Mouse (Mus musculus): ENCODE results near the gene Fam43b. TPM values are rescaled to one million over a fixed set of nuclear protein-coding genes. Genes with fewer than 3 reads are reported as not detected.
A peak's percentile ranks its signal among the peaks of the same experiment; 100 is the strongest.

The Fam43b gene
- polyA plus RNA-seq, 1 experiment from 2014 or later = 0.17 TPM

GRCm38 (mm10) chr4:138425028-138425427 is 28.7 kb upstream of the Fam43b start:
- 79% methylated on average over 6 of the region's 6 CpGs for WGBS
- Histone ChIP-seq H3K27me3 (ENCODE audit: control insufficient read depth, insufficient read depth, low read length) (no peaks in the 10 kb centered on the region), H3K27ac (ENCODE audit: low read length) (no peak overlapping the region)

GRCm38 (mm10) chr4:138418340-138418957 is 22.1 kb upstream of the Fam43b start:
- Histone ChIP-seq H3K4me1 (ENCODE audit: control insufficient read depth, insufficient read depth, low read length) (no peaks in the 10 kb centered on the region), H3K9ac (replicated peaks; ENCODE audit: low read depth, low read length) (no peak overlapping the region), H3K9me3 (ENCODE audit: control insufficient read depth, low read depth, low read length) (no peaks in the 10 kb centered on the region), H3K4me2 (replicated peaks; ENCODE audit: low read depth, low read length) (no peak overlapping the region), H3K27ac (ENCODE audit: low read length) (no peak overlapping the region), H3K27me3 (ENCODE audit: control insufficient read depth, insufficient read depth, low read length) (no peaks in the 10 kb centered on the region), H3K4me3 (ENCODE audit: low read depth, low read length) (no peak overlapping the region), H3K36me3 (ENCODE audit: control insufficient read depth, insufficient read depth, low read length) (no peaks in the 10 kb centered on the region)
- WGBS = 51% methylated on average over 11 of the region's 11 CpGs
- ATAC-seq (ENCODE audit: insufficient number of reproducible peaks, insufficient read depth, low FRiP score, low read depth) = no peak

More at GRCm38 (mm10) chr4:138425028-138425427, 28.7 kb upstream of the Fam43b start:
- Histone ChIP-seq H3K4me2 (replicated peaks; ENCODE audit: low read depth, low read length) (no peak overlapping the region), H3K4me3 (ENCODE audit: low read depth, low read length) (no peak overlapping the region), H3K9me3 (ENCODE audit: control insufficient read depth, low read depth, low read length) (no peaks in the 10 kb centered on the region), H3K4me1 (ENCODE audit: control insufficient read depth, insufficient read depth, low read length) (no peaks in the 10 kb centered on the region), H3K9ac (replicated peaks; ENCODE audit: low read depth, low read length) (no peak overlapping the region), H3K36me3 (ENCODE audit: control insufficient read depth, insufficient read depth, low read length) (no peaks in the 10 kb centered on the region)
- no peak for ATAC-seq (ENCODE audit: insufficient number of reproducible peaks, insufficient read depth, low FRiP score, low read depth)

DNA sequence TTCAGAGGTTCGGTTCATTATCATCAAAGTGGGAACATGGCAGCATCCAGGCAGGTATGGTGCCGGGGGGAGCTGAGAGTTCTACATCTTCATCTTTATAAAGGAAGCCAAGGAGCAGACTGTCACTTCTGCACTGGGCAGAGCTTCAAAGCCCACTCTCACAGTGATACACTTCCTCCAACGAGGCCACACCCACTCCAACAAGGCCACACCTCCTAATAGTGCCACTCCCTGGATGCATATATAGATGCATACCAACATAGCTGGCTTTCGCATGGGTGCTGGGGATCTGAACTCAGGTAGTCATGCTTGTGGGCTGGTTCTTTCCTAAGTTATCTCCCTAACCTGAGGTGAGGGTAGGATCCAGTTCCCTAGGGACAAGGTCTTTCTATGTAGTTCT is 21.6 kb upstream of the Fam43b start:
- Histone ChIP-seq H3K36me3 (ENCODE audit: control insufficient read depth, insufficient read depth, low read length) (no peaks in the 10 kb centered on the region), H3K4me2 (replicated peaks; ENCODE audit: low read depth, low read length) (no peak overlapping the region), H3K4me3 (ENCODE audit: low read depth, low read length) (no peak overlapping the region), H3K4me1 (ENCODE audit: control insufficient read depth, insufficient read depth, low read length) (no peaks in the 10 kb centered on the region), H3K9me3 (ENCODE audit: control insufficient read depth, low read depth, low read length) (no peaks in the 10 kb centered on the region), H3K27me3 (ENCODE audit: control insufficient read depth, insufficient read depth, low read length) (no peaks in the 10 kb centered on the region), H3K27ac (ENCODE audit: low read length) (no peak overlapping the region), H3K9ac (replicated peaks; ENCODE audit: low read depth, low read length) (no peak overlapping the region)
- no peak for ATAC-seq (ENCODE audit: insufficient number of reproducible peaks, insufficient read depth, low FRiP score, low read depth)
- WGBS = 89% methylated on average over 4 of the region's 4 CpGs

DNA sequence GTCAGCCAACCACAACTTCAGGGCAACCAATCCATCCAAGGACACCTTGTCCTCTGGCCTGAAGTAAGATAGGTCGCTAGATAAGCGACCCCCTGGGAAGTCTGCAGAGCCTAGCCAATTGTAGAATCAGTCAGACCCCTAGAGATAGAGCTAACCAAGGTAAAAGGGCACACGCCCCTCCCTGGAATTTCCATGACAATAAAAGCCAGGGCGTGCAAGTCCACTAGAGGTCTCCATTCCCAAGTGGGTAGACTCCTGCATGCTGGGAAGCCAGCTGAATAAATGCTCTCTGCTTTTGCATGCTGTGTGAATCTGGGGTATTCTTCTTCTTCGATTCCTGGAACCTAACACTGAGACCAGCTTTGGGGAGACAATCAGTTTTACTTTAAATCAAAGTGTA is 20.1 kb upstream of the Fam43b start:
- H3K9me3 ChIP-seq (ENCODE audit: control insufficient read depth, low read depth, low read length) = no peaks in the 10 kb centered on the region
- no peak overlapping the region for H3K4me2 ChIP-seq (replicated peaks; ENCODE audit: low read depth, low read length)
- H3K4me3 ChIP-seq (ENCODE audit: low read depth, low read length) = no peak overlapping the region
- no peaks in the 10 kb centered on the region for H3K4me1 ChIP-seq (ENCODE audit: control insufficient read depth, insufficient read depth, low read length)
- WGBS = 64% methylated on average over 5 of the region's 5 CpGs
- H3K9ac ChIP-seq (replicated peaks; ENCODE audit: low read depth, low read length) = no peak overlapping the region
- H3K27me3 ChIP-seq (ENCODE audit: control insufficient read depth, insufficient read depth, low read length) = no peaks in the 10 kb centered on the region
- ATAC-seq (ENCODE audit: insufficient number of reproducible peaks, insufficient read depth, low FRiP score, low read depth) = no peak
- no peaks in the 10 kb centered on the region for H3K36me3 ChIP-seq (ENCODE audit: control insufficient read depth, insufficient read depth, low read length)
- H3K27ac ChIP-seq (ENCODE audit: low read length) = no peak overlapping the region

DNA sequence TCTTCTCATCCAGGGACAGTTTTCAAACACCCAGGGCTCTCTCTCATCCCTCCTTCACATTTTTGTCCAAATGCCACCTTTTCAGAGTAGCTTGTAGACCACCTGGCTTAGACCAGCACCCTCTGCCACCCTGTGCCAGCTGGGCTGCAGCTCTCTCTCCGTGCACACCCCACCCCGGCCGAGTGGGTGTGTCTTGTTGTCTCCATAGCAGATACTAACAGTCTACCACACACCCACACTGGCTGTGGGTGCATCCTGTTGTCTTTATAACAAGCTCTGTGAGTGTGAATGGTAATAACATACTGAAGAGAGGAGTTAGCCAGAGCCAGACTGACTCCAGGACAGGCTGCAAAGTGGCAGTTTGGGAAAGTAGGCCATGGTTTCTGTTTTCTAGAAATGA is 19.7 kb upstream of the Fam43b start:
- H3K4me3 ChIP-seq (ENCODE audit: low read depth, low read length) = no peak overlapping the region
- no peak for ATAC-seq (ENCODE audit: insufficient number of reproducible peaks, insufficient read depth, low FRiP score, low read depth)
- H3K9me3 ChIP-seq (ENCODE audit: control insufficient read depth, low read depth, low read length) = no peaks in the 10 kb centered on the region
- no peak overlapping the region for H3K9ac ChIP-seq (replicated peaks; ENCODE audit: low read depth, low read length)
- H3K4me1 ChIP-seq (ENCODE audit: control insufficient read depth, insufficient read depth, low read length) = no peaks in the 10 kb centered on the region
- WGBS = 77% methylated on average over 3 of the region's 3 CpGs
- no peaks in the 10 kb centered on the region for H3K36me3 ChIP-seq (ENCODE audit: control insufficient read depth, insufficient read depth, low read length)
- H3K27ac ChIP-seq (ENCODE audit: low read length) = no peak overlapping the region
- no peaks in the 10 kb centered on the region for H3K27me3 ChIP-seq (ENCODE audit: control insufficient read depth, insufficient read depth, low read length)
- H3K4me2 ChIP-seq (replicated peaks; ENCODE audit: low read depth, low read length) = no peak overlapping the region

GRCm38 (mm10) chr4:138414725-138415124 is 18.4 kb upstream of the Fam43b start:
- Histone ChIP-seq H3K27ac (ENCODE audit: low read length) (no peak overlapping the region), H3K4me1 (ENCODE audit: control insufficient read depth, insufficient read depth, low read length) (no peaks in the 10 kb centered on the region), H3K4me2 (replicated peaks; ENCODE audit: low read depth, low read length) (no peak overlapping the region), H3K27me3 (ENCODE audit: control insufficient read depth, insufficient read depth, low read length) (no peaks in the 10 kb centered on the region), H3K9ac (replicated peaks; ENCODE audit: low read depth, low read length) (no peak overlapping the region), H3K9me3 (ENCODE audit: control insufficient read depth, low read depth, low read length) (no peaks in the 10 kb centered on the region), H3K4me3 (ENCODE audit: low read depth, low read length) (no peak overlapping the region), H3K36me3 (ENCODE audit: control insufficient read depth, insufficient read depth, low read length) (no peaks in the 10 kb centered on the region)
- 17% methylated on average over 6 of the region's 6 CpGs for WGBS
- ATAC-seq (ENCODE audit: insufficient number of reproducible peaks, insufficient read depth, low FRiP score, low read depth) = no peak

- ATAC-seq (ENCODE audit: insufficient number of reproducible peaks, insufficient read depth, low FRiP score, low read depth) = no peak
- WGBS = 45% methylated on average over 7 of the region's 7 CpGs
- Histone ChIP-seq H3K4me2 (replicated peaks; ENCODE audit: low read depth, low read length) (no peak overlapping the region), H3K27ac (ENCODE audit: low read length) (no peak overlapping the region), H3K4me3 (ENCODE audit: low read depth, low read length) (no peak overlapping the region), H3K4me1 (ENCODE audit: control insufficient read depth, insufficient read depth, low read length) (no peaks in the 10 kb centered on the region), H3K27me3 (ENCODE audit: control insufficient read depth, insufficient read depth, low read length) (no peaks in the 10 kb centered on the region), H3K36me3 (ENCODE audit: control insufficient read depth, insufficient read depth, low read length) (no peaks in the 10 kb centered on the region), H3K9ac (replicated peaks; ENCODE audit: low read depth, low read length) (no peak overlapping the region), H3K9me3 (ENCODE audit: control insufficient read depth, low read depth, low read length) (no peaks in the 10 kb centered on the region)
Observed at GRCm38 (mm10) chr4:138411504-138412121, 15.3 kb upstream of the Fam43b start.

DNA sequence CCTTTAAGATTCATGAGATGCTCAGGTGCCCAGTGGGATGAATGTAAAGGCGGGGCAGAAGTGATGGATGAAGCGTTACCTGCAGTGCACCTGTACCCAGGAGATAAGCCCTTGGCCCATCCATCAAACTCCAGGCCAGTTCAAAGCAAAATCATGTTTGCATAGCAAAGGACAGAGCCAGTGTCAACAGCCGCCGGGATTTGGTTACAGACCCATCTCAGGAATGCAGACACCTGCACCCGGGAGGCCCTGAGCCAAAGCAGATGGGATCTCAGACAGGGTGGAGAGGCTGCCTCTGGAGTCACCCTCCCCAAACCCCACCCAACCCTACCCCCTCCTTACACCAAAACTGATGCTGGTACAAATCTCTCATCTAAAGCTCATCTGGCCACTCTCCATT is 14.7 kb upstream of the Fam43b start:
- Histone ChIP-seq H3K4me2 (replicated peaks; ENCODE audit: low read depth, low read length) (no peak overlapping the region), H3K9ac (replicated peaks; ENCODE audit: low read depth, low read length) (no peak overlapping the region), H3K27me3 (ENCODE audit: control insufficient read depth, insufficient read depth, low read length) (no peaks in the 10 kb centered on the region), H3K4me3 (ENCODE audit: low read depth, low read length) (no peak overlapping the region), H3K4me1 (ENCODE audit: control insufficient read depth, insufficient read depth, low read length) (no peaks in the 10 kb centered on the region), H3K36me3 (ENCODE audit: control insufficient read depth, insufficient read depth, low read length) (no peaks in the 10 kb centered on the region), H3K27ac (ENCODE audit: low read length) (no peak overlapping the region), H3K9me3 (ENCODE audit: control insufficient read depth, low read depth, low read length) (no peaks in the 10 kb centered on the region)
- WGBS = 10% methylated on average over 5 of the region's 5 CpGs
- peak; percentile 46; the same call in 1 of the 2 replicates for ATAC-seq (ENCODE audit: insufficient number of reproducible peaks, insufficient read depth, low FRiP score, low read depth)

Measured in stomach, embryonic 14.5 days (tissue).